Mouse (Mus musculus): Measurements from ENCODE around the gene Rin3.

Rin3 gene

DNA sequence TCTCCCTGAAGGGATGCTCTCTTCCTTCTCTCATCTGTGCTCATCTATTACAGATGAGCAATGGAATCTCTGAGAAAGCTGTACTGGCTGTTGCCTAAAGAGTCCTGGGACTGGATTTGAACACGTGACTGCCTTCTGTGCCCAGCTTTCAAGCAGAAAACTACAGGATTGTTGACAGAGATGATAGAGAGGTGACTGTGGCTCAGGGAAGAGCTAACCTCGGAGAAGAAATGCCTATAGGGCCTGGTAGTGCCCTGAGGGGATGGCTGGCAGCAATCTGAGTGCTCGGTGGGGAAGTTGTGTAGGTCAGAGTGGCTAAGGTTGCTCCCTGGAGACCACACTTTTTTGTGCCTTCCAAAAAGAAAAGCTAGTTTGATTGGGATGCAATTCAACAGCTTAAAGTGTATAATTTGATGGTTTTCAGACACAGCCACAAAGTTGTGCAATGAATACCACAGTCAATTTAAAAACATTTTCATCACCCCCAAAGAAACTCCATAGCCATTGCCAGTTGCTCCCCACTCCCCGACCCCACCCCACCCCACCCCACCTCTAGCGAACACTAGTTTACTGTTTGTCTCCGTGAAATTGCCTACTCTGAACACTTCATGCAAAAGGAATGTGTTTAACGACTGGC, 1.9 kb upstream of the Rin3 start:
- DNase-seq = no peak

DNA sequence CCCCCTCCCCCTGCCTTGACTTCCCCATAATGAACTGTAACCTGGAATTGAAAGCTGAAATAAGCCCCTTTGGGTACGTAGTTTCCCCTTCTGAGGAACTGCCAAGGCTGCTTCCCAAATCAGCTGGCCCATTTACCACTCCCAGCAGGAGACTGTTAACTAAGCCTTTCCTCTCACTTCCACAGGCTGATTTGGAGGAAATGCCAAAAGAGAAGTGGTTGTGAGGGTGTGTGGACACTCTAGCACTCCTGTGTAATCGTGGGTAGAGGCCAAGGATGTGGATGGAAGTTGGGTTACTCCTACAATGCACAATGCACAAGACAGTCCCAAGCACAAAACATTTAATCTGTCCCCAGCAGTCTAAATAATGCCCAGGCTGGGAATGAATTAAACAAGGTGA, 722 bp upstream of the Rin3 start:
- no peak for DNase-seq

DNA sequence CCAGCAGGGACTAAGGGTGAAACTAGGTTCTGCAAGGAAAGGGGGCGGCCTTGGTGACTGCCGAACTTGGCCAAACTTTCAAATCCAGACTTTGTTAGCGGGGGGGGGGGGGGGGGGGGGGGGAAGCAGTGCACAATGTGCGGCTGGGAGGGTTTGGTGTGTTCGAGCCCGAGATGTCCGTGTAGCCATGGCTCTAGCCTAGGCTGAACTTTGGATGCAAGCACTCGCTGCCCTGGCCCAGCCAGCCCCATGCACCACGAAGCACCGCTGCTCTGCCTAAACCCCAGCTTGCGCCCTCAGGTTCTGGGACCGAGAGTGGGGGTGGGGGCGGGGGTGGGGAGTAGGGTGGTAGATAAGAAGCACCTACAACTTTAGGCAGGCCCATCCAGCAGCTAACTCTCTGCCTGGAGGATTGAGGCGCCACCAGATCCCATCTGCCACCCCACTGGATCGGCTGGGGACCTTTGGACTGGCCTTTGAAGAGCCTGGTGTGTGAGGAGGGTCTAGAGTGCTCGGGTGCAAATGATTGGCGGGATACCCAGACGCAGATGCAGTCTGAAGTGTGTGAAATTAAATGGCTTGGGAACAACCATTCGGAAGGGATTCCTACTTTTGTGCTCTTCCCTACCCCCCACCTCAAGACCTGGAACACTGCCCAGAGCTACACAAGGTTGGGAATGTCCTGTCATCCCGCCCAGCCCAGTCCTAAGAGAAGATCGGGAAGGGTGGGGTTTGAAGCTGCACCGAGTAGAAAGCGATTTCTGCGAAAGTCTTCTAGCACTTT, 827 bp downstream of the Rin3 start:
- peak; percentile 79 for DNase-seq

DNA sequence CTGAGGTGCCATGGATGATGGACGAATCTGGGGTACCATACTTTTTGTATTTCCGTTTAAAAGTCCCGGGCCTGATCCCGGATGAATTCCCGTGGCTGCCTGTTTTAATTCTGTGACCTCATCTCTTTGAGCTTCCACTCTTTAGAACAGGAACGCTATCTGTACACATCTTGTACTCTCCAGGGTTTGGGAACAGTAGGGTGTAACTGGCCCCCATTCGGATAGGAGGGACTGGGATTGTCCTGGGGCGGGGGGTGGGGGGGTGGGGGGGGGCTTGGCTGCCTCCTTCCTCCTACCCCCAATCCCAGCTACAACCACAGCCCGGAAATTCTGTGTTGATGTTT, 1.4 kb downstream of the Rin3 start:
- DNase-seq = no peak

DNA sequence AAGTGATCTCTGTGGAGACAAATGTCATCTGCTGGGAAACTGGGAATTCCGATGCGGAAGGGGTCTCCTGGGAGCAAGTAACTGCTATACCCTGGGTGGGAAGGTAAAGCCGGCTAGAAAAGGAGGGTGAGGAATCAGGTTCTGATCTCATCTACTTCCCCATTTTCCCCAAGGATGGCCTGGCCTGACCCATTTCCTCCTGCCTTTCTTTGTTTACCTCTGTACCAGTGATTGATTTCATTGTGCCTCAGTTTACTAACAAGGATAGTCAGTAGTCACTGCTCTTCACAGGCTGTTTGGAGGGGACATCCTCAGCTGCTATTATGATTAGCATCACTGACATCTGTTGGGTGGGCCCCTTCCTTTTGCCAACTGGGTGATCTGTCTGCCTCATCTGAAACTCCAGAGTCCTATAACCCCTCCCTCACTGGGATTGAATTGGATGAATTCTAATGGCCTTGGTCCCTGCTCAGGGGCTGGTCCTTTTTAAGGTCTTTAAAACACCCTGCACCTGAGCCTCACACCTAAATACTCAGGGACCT, 1.8 kb downstream of the Rin3 start:
- DNase-seq = no peak

DNA sequence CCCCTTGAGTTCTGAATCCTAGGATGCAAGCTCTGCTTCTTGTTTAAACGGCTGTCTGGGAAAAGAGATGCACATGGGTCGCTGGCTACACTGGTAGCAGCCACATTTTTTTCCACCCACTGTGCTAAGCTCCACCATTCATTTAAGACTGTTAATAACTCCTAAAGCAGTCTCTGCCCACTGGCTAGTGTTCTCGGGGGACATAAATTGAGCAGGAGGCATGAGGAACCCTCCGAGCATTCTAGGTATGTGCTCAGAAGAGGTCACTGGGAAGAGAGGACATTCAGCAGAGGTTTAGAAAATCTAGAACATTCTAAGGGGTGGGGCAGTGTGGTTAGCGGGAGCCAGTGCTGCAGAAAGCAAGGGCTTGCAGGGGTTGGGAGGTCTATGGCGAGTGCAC, 2.5 kb downstream of the Rin3 start:
- DNase-seq = no peak

DNA sequence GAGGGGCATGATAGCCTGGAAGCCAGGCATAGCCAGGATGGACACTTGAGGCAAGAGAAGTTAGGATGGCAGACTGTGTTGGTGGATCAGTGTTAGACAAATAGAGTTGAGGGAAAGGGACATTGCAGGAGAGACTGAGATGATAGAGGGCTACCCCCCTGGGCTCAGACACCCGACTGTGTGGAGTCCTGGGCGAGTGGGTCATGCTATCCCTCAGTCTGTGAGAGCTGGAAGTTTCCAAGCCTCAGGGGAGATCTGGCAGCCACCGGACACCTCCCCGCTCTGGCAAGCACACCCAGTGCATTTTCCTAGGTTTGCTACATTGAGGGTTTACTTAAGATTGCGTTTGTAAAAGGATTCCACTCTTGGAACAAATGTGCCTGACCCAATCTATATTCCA, 2.9 kb downstream of the Rin3 start:
- DNase-seq = no peak

DNA sequence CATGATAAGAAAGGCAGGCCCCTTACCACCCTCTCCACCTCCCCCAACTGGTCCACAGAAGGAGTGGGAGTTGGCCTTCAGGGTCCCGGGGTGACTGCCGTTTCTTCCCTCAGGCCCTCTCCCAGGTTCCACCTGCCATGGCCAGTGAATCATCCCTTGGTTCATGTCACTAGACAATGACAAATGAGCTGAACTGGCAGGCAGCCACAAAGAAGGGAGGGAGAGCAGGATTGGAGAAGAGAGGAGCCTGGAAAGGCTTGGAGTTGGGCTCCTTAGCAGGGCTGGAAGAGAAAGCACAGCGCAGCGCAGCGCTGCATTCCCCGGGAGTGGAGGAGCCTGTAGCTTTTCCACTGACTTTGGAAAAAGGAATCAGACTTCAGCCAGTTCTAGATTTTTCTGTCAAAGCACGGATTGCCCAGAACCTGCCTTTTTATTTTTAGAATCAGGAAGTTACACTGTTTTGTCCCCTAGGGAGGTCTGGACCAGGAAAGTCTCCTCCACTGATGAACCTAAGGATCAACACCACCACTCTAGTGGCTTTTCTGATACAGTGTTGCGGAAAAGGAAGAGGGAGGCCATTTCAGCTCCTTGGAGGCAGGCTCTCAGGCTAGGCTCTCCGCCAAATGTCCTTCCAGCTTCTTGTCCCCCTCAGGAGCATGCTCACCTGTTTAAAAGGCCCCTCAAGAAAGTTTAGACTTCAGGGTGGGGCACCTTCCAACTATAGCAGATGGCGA, 4.0 kb downstream of the Rin3 start:
- peak; percentile 75 for DNase-seq

DNA sequence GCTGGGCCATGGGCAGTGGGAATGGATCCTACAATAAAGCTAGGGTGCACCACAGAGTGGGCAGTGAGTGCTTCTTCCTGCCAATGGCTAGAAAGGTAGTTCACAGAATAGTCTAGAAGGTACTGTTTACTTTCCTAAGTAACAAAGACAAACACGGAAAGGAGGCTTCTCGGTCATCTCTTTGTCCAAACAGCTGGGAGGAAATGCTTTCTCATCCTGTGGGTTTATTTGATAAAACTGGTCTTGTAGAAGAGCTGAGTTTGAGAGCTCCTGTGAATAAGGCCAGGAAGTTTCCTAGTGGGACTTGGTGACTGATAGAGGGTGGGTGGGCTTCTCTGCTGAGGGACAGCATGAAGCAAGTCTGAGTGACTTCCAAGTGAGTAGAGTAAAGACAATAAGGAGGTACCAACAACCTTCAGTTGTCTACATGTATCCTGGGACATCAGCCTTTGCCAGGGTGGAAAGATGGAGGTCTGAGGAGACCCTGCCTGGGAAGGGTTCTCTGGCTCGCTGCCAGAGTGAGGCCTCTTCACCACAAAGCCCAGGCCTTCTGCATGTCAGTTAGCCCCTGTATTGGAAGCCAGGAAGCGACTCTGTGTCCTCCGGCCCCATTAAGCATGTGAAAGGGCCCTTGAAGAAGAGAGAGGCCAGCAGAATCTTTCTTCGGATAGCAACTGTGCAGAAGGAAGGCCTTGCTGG, 5.2 kb downstream of the Rin3 start:
- DNase-seq = no peak

DNA sequence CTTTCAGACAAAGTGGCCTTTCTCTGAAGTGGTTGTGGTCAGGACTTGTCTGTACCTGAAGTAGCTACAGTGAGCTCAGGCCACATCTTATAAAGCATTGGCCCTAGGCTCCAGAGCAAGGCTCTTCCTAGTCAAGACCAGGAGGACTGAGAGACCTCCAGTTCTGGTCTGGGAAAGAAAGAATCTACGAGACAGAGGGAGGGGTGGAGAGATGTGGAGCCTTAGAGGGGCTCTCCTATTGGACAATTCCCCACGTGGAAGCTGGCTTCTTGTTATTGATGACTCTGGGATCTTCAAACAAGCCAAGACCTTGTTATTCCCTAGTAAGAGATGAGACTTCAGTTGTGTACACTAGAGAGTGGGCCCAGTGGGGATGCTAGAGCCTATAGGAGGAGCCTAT, 6.0 kb downstream of the Rin3 start:
- no peak for DNase-seq

DNA sequence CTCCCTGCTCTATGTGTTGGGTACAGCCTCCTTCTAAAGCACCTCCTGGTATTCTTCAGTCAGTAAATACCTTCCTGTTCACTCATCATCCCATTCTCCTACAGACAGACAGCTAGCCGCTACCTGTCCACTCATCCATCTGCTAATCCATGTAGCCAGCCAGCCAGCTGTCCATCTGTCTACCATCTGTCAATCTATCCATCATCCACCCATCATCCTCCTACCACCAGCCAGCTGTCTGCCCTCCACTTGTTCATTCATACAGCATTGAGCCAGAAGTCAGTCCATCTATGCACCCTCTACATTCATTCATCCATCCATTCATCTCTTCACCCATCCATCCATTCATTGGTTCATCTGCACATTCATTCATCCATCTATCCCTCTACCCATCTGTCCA, 6.7 kb downstream of the Rin3 start:
- DNase-seq = no peak

DNA sequence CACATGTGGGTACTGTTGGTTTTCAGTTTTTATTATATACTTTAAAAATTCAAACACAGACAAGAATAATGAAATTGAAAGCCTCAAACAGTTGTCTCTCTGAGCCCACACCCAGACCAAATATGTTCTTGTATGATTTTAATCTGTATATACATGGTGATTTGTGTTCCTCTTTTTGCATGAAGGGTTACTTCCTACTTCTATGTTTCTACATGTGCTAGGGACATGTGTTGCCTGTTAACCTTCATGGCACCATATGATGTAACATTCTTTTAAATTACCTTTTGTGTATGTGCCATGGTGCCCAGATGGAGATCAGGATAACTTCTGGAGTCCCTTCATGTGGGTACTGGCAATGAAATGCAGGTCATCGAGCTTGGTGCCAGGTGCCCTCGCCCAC, 7.8 kb downstream of the Rin3 start:
- DNase-seq = no peak

DNA sequence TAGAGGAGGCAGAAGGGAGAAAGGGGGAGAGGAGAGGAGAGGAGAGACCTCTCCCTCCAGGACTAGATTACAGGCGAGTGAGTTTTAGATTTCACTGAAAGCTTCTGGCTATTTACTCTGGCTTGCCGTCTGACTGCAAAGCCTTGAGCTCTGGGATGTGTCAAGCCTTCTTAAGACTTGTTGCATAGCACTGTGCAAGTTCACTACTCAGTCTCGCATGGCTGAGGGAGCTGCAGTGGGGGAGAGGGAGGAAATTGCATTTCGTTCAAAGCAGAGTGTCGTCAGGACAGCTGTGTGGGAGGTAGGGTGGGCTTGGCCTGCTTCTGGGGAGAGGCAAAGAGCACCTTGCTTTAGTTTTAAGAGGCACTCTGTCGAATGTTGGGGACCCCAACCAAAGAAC, 8.8 kb downstream of the Rin3 start:
- no peak for DNase-seq

DNA sequence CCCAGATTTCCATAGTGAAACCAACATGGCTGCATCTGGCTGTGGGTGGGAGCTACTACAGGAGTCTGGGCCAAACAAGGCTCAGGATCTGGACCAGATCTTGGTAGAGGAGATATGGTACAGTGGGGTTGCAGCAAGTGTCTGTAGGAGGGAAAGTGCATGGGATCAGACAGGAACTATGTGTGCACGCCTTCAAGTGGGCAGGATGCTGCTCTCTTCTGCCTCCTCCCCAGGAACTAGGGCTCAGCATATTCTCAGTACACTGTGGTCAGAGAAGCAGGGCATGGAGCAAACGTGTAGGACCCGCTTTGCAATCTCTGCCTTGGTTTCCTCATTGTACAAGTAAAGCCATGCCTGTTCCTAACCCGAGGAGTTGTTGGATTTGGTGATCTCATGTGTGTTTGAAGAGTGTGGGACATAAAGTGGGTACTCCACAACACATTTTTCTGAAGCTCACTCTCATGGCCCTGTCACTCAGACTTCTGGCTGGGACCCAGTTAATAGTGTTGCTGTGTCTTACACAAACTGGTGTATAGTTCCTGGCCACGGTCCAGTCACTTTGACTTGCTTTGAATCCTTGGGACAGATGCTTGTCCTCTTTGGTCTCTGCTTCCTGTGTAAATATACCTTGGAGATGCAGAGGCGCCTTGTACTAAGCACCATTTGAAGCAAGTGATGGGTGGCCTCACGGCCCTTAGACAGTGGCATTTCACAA, 9.8 kb downstream of the Rin3 start:
- no peak for DNase-seq

DNA sequence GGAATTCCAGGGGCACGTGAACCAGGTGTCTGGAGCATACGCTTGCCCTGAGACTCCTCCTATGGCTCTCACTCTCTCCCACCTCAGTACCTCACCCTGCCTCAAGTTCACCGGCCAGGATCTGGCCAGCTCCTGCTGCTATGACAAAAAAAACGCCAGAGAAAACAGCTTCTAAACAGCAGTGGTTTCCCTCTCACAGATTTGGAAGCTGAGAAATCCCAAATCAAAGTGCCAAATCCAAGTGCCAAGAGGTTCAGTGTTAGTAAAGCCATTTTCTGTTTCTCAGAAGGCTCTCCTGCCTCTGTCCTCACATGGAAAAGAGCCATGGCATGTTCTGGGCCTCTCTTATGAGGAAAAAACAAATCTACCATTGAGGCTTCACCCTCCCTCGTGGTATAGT, 11.8 kb downstream of the Rin3 start:
- DNase-seq = no peak

DNA sequence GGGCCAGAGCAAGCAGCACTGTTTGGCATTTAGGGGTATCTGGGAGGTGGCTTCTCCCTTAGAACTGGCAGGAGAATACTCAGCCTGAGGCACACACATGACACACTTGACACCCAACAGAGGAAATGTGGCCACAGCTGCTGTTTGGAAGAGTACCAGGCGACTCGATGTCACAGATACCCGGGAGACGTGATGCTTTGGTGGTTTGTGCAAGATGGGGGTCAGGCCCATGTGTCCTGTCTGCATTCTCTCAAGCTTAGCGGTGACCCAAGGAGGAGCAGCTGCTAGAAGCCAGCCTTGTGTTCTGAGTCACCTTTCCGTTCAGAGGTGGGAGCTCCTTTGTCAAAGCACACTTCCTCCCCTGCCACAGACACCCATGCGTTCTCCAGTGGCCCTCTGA, 12.4 kb downstream of the Rin3 start:
- DNase-seq = no peak

DNA sequence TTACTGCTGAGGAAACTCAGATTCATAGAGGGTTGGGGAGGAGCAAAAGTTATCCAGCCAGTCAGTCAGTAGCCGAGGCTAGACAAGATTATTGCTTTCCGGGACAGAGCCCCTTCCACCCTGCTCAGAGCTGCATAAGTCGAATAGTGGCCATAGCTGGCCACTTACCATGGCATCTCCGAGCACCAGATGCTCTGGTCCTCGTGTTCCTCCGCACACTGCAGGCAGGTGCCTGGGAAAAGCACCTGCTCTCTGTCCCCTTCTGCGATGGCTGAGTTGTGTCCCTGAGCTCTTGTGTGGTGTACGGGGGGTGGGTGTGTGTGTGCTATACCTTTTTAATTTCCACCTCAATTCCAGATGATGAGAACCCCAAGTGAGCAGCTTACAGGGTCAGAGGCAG, 12.8 kb downstream of the Rin3 start:
- no peak for DNase-seq

DNA sequence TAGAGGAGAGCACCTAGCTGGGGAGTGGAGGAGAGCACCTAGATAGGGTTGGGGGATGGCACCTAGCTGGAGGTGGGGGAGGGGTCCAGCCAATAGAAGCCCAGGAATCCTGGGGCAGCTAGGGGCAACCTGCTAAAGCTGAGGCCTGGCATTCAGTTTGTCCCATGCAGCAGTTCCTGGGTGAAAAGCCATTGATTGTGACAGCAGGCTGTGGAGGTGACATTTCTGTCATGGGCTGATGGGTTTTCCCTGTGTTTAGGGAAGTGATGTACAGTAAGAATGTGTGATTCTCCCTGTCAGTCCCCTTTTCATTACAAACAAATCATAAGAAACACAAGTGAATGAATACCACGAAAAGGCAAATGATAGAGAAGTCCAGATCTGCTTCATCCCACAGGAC, 13.5 kb downstream of the Rin3 start:
- DNase-seq = no peak

DNA sequence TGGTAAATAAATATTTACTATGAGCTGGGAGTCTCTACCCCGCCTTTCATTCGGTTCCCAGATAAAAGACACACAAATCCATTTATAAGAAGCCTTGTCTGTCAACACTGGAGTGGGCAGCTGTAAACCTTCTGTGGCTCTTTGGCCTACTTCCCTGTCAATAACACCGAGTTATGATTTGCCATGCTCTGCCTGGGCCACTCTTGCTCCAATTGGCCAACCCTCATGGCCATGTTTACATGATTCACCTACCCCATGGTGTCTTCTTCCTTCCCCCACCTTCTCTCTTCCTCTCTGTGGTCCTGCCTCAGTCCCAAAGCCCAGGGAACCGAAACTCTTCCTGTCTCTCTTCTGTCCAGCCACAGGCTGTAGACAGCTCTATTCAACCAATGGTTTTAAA, 14.1 kb downstream of the Rin3 start:
- no peak for DNase-seq

DNA sequence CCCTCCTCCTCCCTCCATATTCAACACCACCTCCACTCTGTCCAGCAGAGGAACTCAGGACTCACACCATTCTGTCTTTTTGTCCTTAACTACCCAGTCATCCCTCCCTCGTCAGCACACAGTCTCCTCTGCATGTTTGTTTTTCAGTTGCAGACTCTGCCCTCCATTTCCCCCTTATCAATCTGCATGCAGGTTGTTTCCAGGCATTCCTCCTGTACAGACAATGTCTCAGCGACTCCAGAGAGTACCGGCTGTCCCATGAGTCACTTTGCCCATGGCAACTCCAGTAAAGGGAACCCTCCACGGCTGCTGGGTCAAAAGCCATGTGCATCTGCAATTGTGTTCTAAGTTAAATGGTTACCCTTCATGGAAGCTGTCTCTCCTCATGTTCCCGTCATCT, 16.4 kb downstream of the Rin3 start:
- DNase-seq = no peak

DNA sequence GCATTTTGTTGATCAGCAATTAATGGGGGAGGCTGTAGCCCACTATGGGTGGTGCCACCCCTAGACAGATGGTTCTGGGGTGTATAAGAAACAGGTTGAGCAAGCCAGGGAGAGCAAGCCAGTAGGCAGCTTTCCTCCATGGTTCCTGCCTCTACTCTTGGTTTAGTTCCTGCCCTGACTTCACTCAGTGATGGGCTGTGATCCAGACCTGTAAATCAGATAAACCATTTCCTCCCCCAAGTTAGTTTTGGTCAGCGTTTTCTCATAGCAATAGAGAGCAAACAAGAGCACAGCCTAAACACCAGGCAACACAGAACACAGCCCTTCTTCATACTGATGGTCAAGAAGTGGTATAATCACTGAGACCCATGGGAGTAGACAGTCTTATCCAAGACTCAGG, 18.7 kb downstream of the Rin3 start:
- no peak for DNase-seq

DNA sequence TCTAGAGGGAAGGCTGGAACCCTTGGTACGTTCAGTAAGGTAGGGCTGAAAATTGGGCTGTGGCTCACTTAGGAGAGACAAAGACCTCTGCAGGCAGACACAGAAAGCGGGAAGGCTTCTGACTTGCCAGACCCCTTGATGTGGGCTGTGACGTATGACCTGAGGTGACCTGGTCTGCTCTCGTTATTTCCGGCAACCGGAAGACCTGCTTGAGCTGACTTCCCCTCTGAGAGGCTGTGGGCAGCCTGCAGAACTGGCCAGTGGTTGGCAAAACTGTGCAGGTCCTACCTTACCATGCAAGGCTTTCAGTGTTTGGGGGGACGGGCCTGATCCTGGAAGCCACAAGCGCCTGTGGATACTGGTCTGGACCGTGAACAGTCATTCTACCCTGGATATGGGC, 19.5 kb downstream of the Rin3 start:
- DNase-seq = peak; percentile 37

DNA sequence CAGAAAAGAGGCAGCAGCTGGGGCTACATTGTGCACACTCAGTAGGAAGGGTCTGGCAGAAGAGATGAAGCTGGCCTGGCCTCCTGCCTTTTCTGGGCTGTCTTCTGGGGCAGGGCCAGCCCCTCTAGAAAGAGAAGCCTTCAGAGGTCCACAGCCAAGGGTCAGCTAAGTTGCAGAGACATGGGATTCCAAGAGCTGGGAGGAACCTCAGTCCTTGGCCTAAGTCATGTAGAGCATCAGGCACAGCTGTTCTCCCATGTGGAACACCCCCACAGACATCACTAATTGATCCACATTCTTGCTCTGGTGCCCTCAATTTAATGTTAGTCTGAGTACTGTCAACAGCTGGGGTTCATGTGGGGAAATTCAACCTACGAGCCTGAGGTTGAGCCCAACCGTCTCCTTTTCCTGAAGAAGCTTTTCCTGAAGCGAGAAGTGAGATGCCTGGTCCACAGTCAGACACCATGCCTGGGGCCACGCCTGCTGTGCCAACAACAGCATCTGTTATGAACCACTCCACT, 20.0 kb downstream of the Rin3 start:
- peak; percentile 47 for DNase-seq
